ENCODE assay signal across 21 mouse cellular contexts in genomic region chr3:107558740-107559139, GRCm38 (mm10). TPM values are rescaled to one million over a fixed set of nuclear protein-coding genes. Genes with fewer than 3 reads are reported as not detected.
DNase-seq lines count a peak whose midpoint lies in the region; ATAC-seq and TF ChIP-seq lines count a peak whose summit lies in the region.
"Had no signal": no experiment of that assay in that cellular context is flagged by ENCODE, and none has a peak within 500 bp of the region (broad histone marks: within the 10 kb centered on the region; RNA-seq: fewer than 3 reads in every experiment).

No protein-coding gene starts in this region.

- DNase-seq in heart, postnatal 0 days (ENCODE audit: low spot score): no peak
- no peak for DNase-seq in heart, adult 8-10 months (ENCODE audit: low spot score)
- no peak for DNase-seq in liver, embryonic 11.5 days (ENCODE audit: low spot score)
- DNase-seq in liver: no peak
- no peak for DNase-seq in ovary, adult 18-20 months (ENCODE audit: low spot score)

- H3K9me3 ChIP-seq in heart, postnatal 0 days (replicated peaks; ENCODE audit: control insufficient read depth, low read length): no peaks in the 10 kb centered on the region
- H3K9me3 ChIP-seq in liver, embryonic 11.5 days (ENCODE audit: control insufficient read depth, low read length): no peaks in the 10 kb centered on the region
- H3K9me3 ChIP-seq in midbrain, embryonic 13.5 days: no peaks in the 10 kb centered on the region
- no peaks in the 10 kb centered on the region for H3K9me3 ChIP-seq in midbrain, embryonic 16.5 days (replicated peaks; ENCODE audit: control insufficient read depth, low read length, poor library complexity, severe bottlenecking)

- no peak overlapping the region for H3K9ac ChIP-seq in heart, postnatal 0 days (replicated peaks; ENCODE audit: low read depth, low read length)
- no peak overlapping the region for H3K9ac ChIP-seq in liver, embryonic 11.5 days (ENCODE audit: low read depth, low read length)
- H3K9ac ChIP-seq in midbrain, embryonic 13.5 days (replicated peaks): no peak overlapping the region
- H3K9ac ChIP-seq in midbrain, embryonic 16.5 days (ENCODE audit: low read depth, low read length): no peak overlapping the region
- H3K9ac ChIP-seq: liver, embryonic 14.5 days had no signal

- TF ChIP-seq CTCF in heart, postnatal 0 days (IDR thresholded peaks at IDR 0.05; ENCODE audit: low read depth): no peak

- H3K36me3 ChIP-seq in heart, postnatal 0 days (replicated peaks; ENCODE audit: control insufficient read depth, insufficient read depth, low read length): no peaks in the 10 kb centered on the region
- no peaks in the 10 kb centered on the region for H3K36me3 ChIP-seq in liver, embryonic 11.5 days (ENCODE audit: control insufficient read depth, insufficient read depth, low read length)
- no peaks in the 10 kb centered on the region for H3K36me3 ChIP-seq in midbrain, embryonic 13.5 days
- H3K36me3 ChIP-seq in midbrain, embryonic 16.5 days (ENCODE audit: control insufficient read depth, insufficient read depth, low read length): no peaks in the 10 kb centered on the region

- peaks cover 6% of the 10 kb centered on the region for H3K4me1 ChIP-seq in heart, postnatal 0 days (ENCODE audit: control insufficient read depth, insufficient read depth)
- no peaks in the 10 kb centered on the region for H3K4me1 ChIP-seq in liver, embryonic 11.5 days (replicated peaks; ENCODE audit: control insufficient read depth, insufficient read depth, low read length)
- no peaks in the 10 kb centered on the region for H3K4me1 ChIP-seq in midbrain, embryonic 13.5 days (replicated peaks)
- no peaks in the 10 kb centered on the region for H3K4me1 ChIP-seq in midbrain, embryonic 16.5 days (ENCODE audit: control insufficient read depth, insufficient read depth, low read length)

- H3K27ac ChIP-seq in heart, postnatal 0 days (ENCODE audit: low read depth): no peak overlapping the region
- H3K27ac ChIP-seq in liver, embryonic 11.5 days (ENCODE audit: low read depth, low read length): no peak overlapping the region
- H3K27ac ChIP-seq in midbrain, embryonic 13.5 days: no peak overlapping the region
- H3K27ac ChIP-seq in midbrain, embryonic 16.5 days (ENCODE audit: low read length): no peak overlapping the region
- H3K27ac ChIP-seq: hindbrain, postnatal 0 days; liver, embryonic 14.5 days had no signal

- H3K27me3 ChIP-seq in heart, postnatal 0 days (ENCODE audit: control insufficient read depth, insufficient read depth, low read length): no peaks in the 10 kb centered on the region
- H3K27me3 ChIP-seq in liver, embryonic 11.5 days (replicated peaks; ENCODE audit: control insufficient read depth, insufficient read depth, low read length): no peaks in the 10 kb centered on the region
- no peaks in the 10 kb centered on the region for H3K27me3 ChIP-seq in midbrain, embryonic 13.5 days
- H3K27me3 ChIP-seq in midbrain, embryonic 16.5 days (ENCODE audit: control insufficient read depth, insufficient read depth, low read depth, low read length): no peaks in the 10 kb centered on the region

- H3K4me3 ChIP-seq in heart, postnatal 0 days (ENCODE audit: low read depth, low read length): no peak overlapping the region
- H3K4me3 ChIP-seq in liver, embryonic 11.5 days (ENCODE audit: low read depth, low read length): no peak overlapping the region
- H3K4me3 ChIP-seq in midbrain, embryonic 13.5 days (replicated peaks): no peak overlapping the region
- no peak overlapping the region for H3K4me3 ChIP-seq in midbrain, embryonic 16.5 days (ENCODE audit: low read depth, low read length)
- H3K4me3 ChIP-seq: myocyte had no signal

- WGBS in heart, postnatal 0 days: 28% methylated on average over 3 of the region's 3 CpGs
- WGBS in liver, embryonic 11.5 days: 42% methylated on average over 3 of the region's 3 CpGs
- whole genome bisulfite sequencing in midbrain, embryonic 13.5 days: 30% methylated on average over 3 of the region's 3 CpGs
- 32% methylated on average over 3 of the region's 3 CpGs for WGBS in midbrain, embryonic 16.5 days

- TF ChIP-seq EP300 in heart, postnatal 0 days (IDR thresholded peaks at IDR 0.05; ENCODE audit: low read depth): no peak

- H3K4me2 ChIP-seq in heart, postnatal 0 days (ENCODE audit: low read depth, low read length): no peak overlapping the region
- H3K4me2 ChIP-seq in liver, embryonic 11.5 days: no peak overlapping the region
- H3K4me2 ChIP-seq in midbrain, embryonic 13.5 days (replicated peaks): no peak overlapping the region
- H3K4me2 ChIP-seq in midbrain, embryonic 16.5 days (ENCODE audit: low read length): no peak overlapping the region

- ATAC-seq in heart, postnatal 0 days (ENCODE audit: insufficient read depth, low read depth): 0 out of 2 replicates have a peak, but pooled peaks have one; percentile 2
- ATAC-seq in liver, embryonic 11.5 days (replicated peaks; ENCODE audit: low FRiP score): 0 out of 2 replicates have a peak, but pooled peaks have one; percentile 21
- ATAC-seq in midbrain, embryonic 13.5 days: peak; percentile 59
- no peak for ATAC-seq in midbrain, embryonic 16.5 days
- peak; percentile 29 for ATAC-seq in megakaryocyte-erythroid progenitor cell, adult 5-6 weeks (replicated peaks; ENCODE audit: low FRiP score, low TSS enrichment, poor library complexity, severe bottlenecking)
- ATAC-seq: activated CD4-positive, CD25-positive, alpha-beta regulatory T cell, adult 4 months had no signal

RNA-seq across cellular contexts. Expression of gene Ubl4b, which starts 3.9 kb away (rescaled TPM):
- not detected in 2 replicates for total RNA-seq in heart, postnatal 0 days (2014; rRNA removed; ENCODE audit: low replicate concordance)
- polyA plus RNA-seq in heart, postnatal 0 days (2015; fragmentation: Nextera tagmentation; extraction: Ambion mirVana): not detected in 2 replicates
- total RNA-seq in heart, adult 8-10 months (2022): not detected
- polyA plus RNA-seq in liver, embryonic 11.5 days (2014; fragmentation: Nextera tagmentation; extraction: Ambion mirVana): not detected in 2 replicates
- not detected in 2 replicates for polyA plus RNA-seq in midbrain, embryonic 13.5 days (2015; fragmentation: Nextera tagmentation; extraction: Ambion mirVana)
- polyA plus RNA-seq in midbrain, embryonic 16.5 days (2015; fragmentation: Nextera tagmentation; extraction: Ambion mirVana): not detected in 2 replicates
- total RNA-seq in megakaryocyte-erythroid progenitor cell, adult 5-6 weeks (2014; fragmentation: Nextera tagmentation): not detected in 2 replicates
- total RNA-seq in megakaryocyte-erythroid progenitor cell, adult 5-6 weeks (2017): not detected in 2 replicates
- total RNA-seq: adrenal gland, postnatal 14 days; gastrocnemius, postnatal 10 days; heart, adult 18-20 months; hindbrain, postnatal 0 days; layer of hippocampus, adult 18-20 months; layer of hippocampus, postnatal 36 days; left cerebral cortex, postnatal 36 days; megakaryocyte progenitor cell, adult 5-6 weeks had no signal
- polyA plus RNA-seq: activated CD4-positive, CD25-positive, alpha-beta regulatory T cell, adult 4 months; hindbrain, postnatal 0 days; liver, embryonic 14.5 days; myocyte; stomach, embryonic 14.5 days; thymus, postnatal 0 days had no signal

RNA-seq across cellular contexts. Expression of gene Alx3, which starts 36.1 kb away (rescaled TPM):
- total RNA-seq in heart, postnatal 0 days (2014; rRNA removed; ENCODE audit: low replicate concordance): not detected in 2 replicates
- not detected in 2 replicates for polyA plus RNA-seq in heart, postnatal 0 days (2015; fragmentation: Nextera tagmentation; extraction: Ambion mirVana)
- not detected for total RNA-seq in heart, adult 8-10 months (2022)
- polyA plus RNA-seq in liver, embryonic 11.5 days (2014; fragmentation: Nextera tagmentation; extraction: Ambion mirVana): 5.6 and 5.8 TPM in 2 replicates
- polyA plus RNA-seq in midbrain, embryonic 13.5 days (2015; fragmentation: Nextera tagmentation; extraction: Ambion mirVana): 0.49 and 1.2 TPM in 2 replicates
- polyA plus RNA-seq in midbrain, embryonic 16.5 days (2015; fragmentation: Nextera tagmentation; extraction: Ambion mirVana): 1.0 and 1.5 TPM in 2 replicates
- total RNA-seq in megakaryocyte-erythroid progenitor cell, adult 5-6 weeks (2014; fragmentation: Nextera tagmentation): not detected in 2 replicates
- total RNA-seq in megakaryocyte-erythroid progenitor cell, adult 5-6 weeks (2017): not detected in 2 replicates
- total RNA-seq: adrenal gland, postnatal 14 days; gastrocnemius, postnatal 10 days; heart, adult 18-20 months; megakaryocyte progenitor cell, adult 5-6 weeks had no signal
- polyA plus RNA-seq: activated CD4-positive, CD25-positive, alpha-beta regulatory T cell, adult 4 months; liver, embryonic 14.5 days; myocyte; stomach, embryonic 14.5 days had no signal

RNA-seq across cellular contexts. Expression of gene Slc6a17, which starts 40.9 kb away (rescaled TPM):
- total RNA-seq in heart, postnatal 0 days (2014; rRNA removed; ENCODE audit: low replicate concordance): 9.7 and 22.3 TPM in 2 replicates
- 2.4 and 3.1 TPM in 2 replicates for polyA plus RNA-seq in heart, postnatal 0 days (2015; fragmentation: Nextera tagmentation; extraction: Ambion mirVana)
- total RNA-seq in heart, adult 8-10 months (2022): 1 to 10 TPM; 2.4 to 7.4 (median 4.8) TPM
- 0.91 and 2.0 TPM in 2 replicates for polyA plus RNA-seq in liver, embryonic 11.5 days (2014; fragmentation: Nextera tagmentation; extraction: Ambion mirVana)
- 6.0 and 13.4 TPM in 2 replicates for polyA plus RNA-seq in midbrain, embryonic 13.5 days (2015; fragmentation: Nextera tagmentation; extraction: Ambion mirVana)
- polyA plus RNA-seq in midbrain, embryonic 16.5 days (2015; fragmentation: Nextera tagmentation; extraction: Ambion mirVana): 17.5 and 23.3 TPM in 2 replicates
- total RNA-seq in megakaryocyte-erythroid progenitor cell, adult 5-6 weeks (2014; fragmentation: Nextera tagmentation): not detected in 2 replicates
- total RNA-seq in megakaryocyte-erythroid progenitor cell, adult 5-6 weeks (2017): not detected in 2 replicates
- total RNA-seq: megakaryocyte progenitor cell, adult 5-6 weeks had no signal
- polyA plus RNA-seq: activated CD4-positive, CD25-positive, alpha-beta regulatory T cell, adult 4 months had no signal
